Mouse (Mus musculus): Measurements from ENCODE around the gene Ankrd33b. TPM values are rescaled to one million over a fixed set of nuclear protein-coding genes. Genes with fewer than 3 reads are reported as not detected.

The Ankrd33b gene
- total RNA-seq, 2 experiments from 2014 or later: 22.6 to 23.2 TPM

DNA sequence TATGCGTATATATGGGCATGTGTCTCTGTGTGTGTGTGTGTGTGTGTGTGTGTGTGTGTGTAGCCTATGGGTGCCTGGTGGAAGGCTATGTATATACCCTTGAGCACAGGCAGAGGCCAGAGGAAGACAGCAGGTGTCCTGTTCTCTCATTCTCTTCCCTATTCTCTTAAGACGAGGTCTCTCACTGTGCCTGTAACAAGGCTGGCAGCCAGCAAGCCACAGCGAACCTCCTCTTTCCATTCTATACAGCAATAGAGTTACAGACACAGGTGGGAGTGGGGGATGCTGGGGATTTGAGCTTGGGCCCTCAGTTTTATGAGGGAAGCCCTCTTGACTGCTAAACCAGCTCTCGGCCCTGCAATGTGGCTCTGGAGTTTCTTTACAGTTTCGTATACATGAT lies 87.5 kb downstream of the Ankrd33b start:
- no peak for DNase-seq (ENCODE audit: low spot score)

DNA sequence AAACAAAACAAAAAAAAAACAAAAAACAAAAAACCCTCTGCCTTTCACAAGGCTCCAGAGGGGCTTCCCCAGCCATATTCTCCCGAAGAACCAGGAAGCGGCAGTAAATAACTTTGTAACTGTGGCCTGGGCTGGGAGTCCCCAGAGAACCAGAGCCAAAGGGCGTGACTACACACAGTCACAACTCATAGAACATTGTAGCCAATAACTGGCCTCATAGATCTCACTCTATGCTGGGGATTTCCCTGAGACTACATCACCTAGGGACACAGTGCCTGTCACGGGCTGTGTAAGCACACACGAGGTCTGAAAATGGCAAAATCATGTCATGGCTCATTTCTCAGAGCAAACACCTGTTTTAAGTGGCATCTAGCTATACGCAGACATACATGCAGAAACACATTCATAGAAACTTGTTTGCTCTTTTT lies 87.9 kb downstream of the Ankrd33b start:
- no peak for DNase-seq (ENCODE audit: low spot score)
- intact Hi-C loops (cut with DNase I): no loop called here

More for the DNA sequence above, 87.5 kb downstream of the Ankrd33b start:
- intact Hi-C loops (cut with DNase I): no loop called here

DNA sequence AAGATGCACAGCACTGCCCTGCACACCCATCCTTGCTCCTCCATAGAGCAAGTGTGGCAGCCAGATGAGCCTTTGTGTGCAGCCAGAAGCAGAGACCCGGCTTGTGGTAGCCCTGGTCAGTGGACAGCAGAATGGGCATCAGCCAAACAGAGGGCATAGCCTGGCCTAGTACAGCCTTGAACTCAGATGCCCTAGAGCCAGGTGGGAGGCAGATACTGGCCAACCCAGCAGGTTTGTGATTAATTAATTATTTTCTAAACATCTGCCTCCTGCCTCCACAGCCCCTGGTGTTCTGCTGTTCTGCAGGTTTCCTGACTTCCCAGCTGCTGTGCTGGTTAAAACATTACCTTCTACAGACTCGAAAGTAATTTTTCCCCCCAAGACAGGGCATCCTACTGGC lies 88.4 kb downstream of the Ankrd33b start:
- no peak for DNase-seq (ENCODE audit: low spot score)
- intact Hi-C loops (cut with DNase I): no loop called here

- DNase-seq (ENCODE audit: low spot score): no peak
- intact Hi-C loops (cut with DNase I): no loop called here
Measured at GRCm38 (mm10) chr15:31278090-31278489, 89.4 kb downstream of the Ankrd33b start.

DNA sequence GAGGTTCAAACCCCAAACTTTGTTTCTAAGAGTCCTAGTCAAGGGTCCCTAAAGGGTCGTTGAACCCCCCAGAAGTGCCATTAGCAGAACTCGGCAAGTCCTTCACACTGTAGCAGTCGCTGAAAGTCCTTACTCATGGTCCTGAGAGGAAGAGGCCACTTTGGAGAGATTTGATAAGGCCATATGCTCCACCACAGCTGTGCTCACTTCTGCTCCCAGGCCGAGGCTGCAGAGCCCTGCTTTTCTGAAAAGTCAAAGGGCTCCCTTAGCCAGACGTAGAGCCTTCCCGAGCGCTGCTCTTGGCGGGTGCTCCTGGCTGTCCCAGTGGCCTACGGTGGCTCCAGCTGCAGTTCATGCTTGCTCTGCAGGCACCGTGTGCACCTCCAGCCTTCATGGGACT lies 94.0 kb downstream of the Ankrd33b start:
- DNase-seq (ENCODE audit: low spot score): no peak
- intact Hi-C loops (cut with DNase I): no loop called here

GRCm38 (mm10) chr15:31272695-31273094 lies 94.8 kb downstream of the Ankrd33b start:
- DNase-seq (ENCODE audit: low spot score): no peak
- intact Hi-C loops (cut with DNase I): no loop called here

DNA sequence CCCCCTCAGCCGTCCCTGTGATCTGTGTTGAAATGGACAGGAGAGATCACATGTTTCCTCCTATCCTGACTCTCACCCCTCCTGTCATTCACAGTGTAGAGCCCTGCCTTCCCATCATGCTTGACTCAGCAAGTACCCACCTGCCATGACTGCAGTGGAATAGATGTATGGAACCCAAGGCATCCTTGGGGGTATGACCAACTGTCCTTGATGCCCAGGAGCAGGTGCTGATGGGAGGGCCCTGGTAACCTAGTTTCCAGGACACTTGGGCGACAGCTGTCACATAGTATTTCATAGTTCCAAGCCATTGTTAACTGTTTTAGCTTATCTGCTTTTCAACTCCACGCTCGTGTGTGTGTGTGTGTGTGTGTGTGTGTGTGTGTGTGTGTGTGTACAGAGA lies 98.0 kb downstream of the Ankrd33b start:
- intact Hi-C loops (cut with DNase I): loop anchor here (10.0 kb wide), 1 partner anchor 1245 kb away; no protein-coding TSS in a partner anchor
- DNase-seq (ENCODE audit: low spot score): no peak

DNA sequence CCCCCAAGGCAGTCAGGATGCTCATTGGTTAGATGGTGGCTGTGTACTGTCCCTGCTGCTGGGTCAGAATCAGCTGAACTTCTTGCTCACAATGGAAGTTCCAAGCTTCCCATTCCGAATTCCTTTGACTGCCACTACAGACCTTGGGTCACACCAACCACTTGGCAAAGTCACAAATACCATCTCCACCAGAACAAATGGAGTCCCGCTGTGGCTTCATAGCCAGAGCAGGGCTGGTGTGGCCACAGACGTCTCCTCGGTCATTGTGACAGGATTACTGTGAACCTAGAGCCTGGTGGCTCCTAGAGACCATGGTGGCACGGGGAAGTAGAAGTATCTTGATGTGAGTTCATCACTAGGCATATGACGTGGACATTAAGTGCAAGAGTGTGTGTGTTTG lies 99.4 kb downstream of the Ankrd33b start:
- no peak for DNase-seq (ENCODE audit: low spot score)
- intact Hi-C loops (cut with DNase I): loop anchor here (10.0 kb wide), 1 partner anchor 1243 kb away; no protein-coding TSS in a partner anchor

GRCm38 (mm10) chr15:31265845-31266244 lies 101.7 kb downstream of the Ankrd33b start:
- DNase-seq (ENCODE audit: low spot score): no peak
- intact Hi-C loops (cut with DNase I): loop anchor here (2.0 to 10.0 kb wide), 2 partner anchors 337 to 1241 kb away; no protein-coding TSS in a partner anchor

DNA sequence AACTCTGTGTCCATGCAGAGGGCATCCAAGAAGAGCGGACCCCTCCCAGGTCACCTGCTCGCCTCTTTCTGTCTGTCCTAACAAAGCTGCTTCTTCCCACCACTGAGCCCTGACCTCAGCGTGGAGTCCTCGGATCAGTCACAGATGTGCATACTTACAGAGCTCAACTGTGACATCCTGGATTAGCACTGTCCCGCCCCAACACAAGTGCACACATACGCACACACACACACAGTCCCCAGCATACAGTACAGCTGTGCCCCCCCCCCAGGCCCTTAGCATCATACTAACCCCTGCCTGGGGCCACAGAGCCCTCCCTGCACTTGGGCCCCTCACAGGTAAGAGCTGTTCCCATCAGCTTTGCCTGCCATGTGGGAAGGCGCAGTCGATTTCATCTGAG lies 102.1 kb downstream of the Ankrd33b start:
- intact Hi-C loops (cut with DNase I): loop anchor here (2.0 to 10.0 kb wide), 2 partner anchors 337 to 1241 kb away; no protein-coding TSS in a partner anchor
- DNase-seq (ENCODE audit: low spot score): no peak

DNA sequence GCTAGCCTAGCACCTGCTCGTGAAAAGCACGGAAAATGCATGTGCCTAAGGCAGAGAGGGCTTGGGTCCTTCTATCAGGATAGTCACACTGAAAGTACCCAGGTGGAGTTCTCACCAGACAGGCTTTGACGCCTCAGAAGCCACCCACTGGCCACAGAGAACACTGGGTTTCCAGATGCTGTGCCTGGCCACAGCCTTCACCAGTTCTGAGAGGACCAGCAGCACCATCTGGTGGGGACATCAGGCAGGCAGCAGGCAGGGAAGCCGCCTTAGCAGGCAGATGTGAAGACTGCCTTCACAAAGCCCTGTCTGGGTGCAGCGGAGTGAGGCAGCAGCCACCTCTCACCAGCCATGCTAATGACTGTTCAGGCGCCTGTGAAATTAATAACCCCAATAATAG lies 102.7 kb downstream of the Ankrd33b start:
- DNase-seq (ENCODE audit: low spot score): peak; percentile 35
- intact Hi-C loops (cut with DNase I): loop anchor here (2.0 to 10.0 kb wide), 3 partner anchors 113 to 1240 kb away; no protein-coding TSS in a partner anchor

DNA sequence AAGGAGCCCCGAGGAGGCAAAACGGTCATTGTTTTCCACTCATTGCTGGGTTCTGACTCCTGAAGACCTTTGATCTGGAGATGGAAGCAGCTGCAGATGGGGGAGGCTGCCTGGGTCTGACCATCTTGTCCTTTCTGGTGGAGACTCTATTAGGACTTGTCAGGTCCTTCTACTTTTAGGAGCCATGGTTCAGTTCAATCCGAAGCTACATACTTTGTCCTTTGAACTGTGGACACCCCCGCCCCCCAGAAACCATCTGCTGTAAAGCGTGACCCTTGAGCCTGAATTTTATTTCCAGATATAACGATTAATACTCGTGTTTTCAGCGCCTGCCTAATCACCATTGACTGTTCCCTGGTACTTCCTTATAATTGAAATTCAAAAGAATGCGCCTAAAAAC lies 105.2 kb downstream of the Ankrd33b start:
- no peak for DNase-seq (ENCODE audit: low spot score)
- intact Hi-C loops (cut with DNase I): loop anchor here (5.0 to 10.0 kb wide), 2 partner anchors 110 to 1238 kb away; no protein-coding TSS in a partner anchor

- DNase-seq (ENCODE audit: low spot score): no peak
- intact Hi-C loops (cut with DNase I): loop anchor here (5.0 to 10.0 kb wide), 2 partner anchors 109 to 1236 kb away; no protein-coding TSS in a partner anchor
Measured at GRCm38 (mm10) chr15:31261094-31261493, 106.4 kb downstream of the Ankrd33b start.

GRCm38 (mm10) chr15:31258693-31259439 lies 108.7 kb downstream of the Ankrd33b start:
- intact Hi-C loops (cut with DNase I): no loop called here
- DNase-seq (ENCODE audit: low spot score): no peak

GRCm38 (mm10) chr15:31258029-31258692 lies 109.4 kb downstream of the Ankrd33b start:
- intact Hi-C loops (cut with DNase I): no loop called here
- DNase-seq (ENCODE audit: low spot score): no peak

DNA sequence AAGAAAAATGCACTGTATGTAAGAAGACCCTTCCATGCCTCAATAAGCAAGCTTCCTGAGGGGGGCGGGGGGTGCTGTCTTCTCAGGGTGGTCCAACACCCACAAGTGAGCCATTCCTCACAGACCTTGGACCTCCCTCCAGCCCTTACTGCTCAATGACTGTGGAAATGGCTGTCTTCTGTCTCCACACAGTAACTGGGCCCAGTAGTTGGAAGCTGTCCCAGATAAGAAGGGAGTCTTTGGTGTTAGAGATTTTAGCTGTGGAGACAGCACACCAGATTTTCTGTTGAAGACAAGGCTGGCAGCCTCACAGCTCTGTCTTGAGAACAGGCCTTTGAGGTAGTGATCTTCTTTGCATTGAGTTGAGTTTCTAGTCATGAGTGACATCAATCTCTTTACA lies 110.2 kb downstream of the Ankrd33b start:
- intact Hi-C loops (cut with DNase I): no loop called here
- DNase-seq (ENCODE audit: low spot score): no peak

DNA sequence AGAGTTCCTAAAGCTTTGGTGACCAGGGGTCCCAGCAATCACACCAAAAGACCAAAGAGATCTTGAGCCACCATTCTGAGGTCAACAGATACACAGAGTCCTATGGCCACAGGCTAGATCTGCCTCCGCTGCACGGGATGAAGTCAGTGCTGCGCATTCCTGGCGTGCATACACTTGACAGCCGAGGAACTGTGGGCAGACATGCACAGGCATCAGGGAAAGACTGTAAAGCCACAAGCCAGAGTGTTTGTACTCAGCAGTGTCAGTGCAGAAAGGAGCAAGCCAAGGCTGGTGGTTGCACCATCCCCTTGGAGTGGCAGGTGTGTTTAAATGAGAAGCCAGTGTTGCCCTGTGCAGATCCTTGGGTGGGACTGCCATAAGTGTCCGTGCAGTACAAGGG lies 111.8 kb downstream of the Ankrd33b start:
- DNase-seq (ENCODE audit: low spot score): no peak
- intact Hi-C loops (cut with DNase I): no loop called here

GRCm38 (mm10) chr15:31254939-31255535 lies 112.5 kb downstream of the Ankrd33b start:
- intact Hi-C loops (cut with DNase I): no loop called here

DNA sequence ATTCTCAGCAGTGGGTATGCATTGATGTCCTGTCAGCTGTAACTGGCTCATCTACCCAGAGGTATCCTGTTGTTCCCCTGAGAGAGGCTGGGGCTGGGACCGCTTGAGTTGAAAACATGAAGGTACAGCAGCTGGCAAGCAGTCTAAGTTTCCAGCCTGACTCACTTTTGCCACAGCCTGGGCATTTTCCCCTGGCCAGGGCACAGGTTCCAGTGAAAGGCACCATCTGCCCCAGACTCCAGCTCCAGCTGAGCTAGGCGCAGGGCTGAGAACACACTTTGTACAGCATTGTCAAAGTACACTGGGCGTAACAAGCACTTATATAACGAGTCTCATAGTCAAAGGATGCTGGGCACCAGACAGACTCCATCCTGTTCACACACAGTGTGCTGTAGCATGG lies 113.6 kb downstream of the Ankrd33b start:
- no peak for DNase-seq (ENCODE audit: low spot score)
- intact Hi-C loops (cut with DNase I): no loop called here

More at GRCm38 (mm10) chr15:31254939-31255535, 112.5 kb downstream of the Ankrd33b start:
- no peak for DNase-seq (ENCODE audit: low spot score)

DNA sequence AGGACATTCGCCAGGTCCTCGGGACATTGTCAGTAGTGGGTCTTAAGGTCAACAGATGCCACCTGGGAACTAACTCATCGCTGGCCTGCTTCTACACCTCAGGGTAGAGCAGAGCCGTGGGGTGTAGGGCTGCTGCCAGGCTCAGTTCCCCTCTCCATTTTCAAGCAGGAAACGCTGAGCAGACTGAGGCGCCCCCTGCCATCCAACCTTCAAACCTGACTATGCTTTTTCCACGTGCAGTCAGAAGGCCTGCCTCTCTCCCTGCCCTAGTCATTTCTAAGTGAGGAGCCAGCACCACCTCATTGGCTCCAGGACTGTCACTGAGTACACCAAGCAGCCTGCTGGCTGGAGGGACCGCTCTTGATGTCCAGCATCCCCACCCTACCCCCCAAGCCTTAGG lies 114.1 kb downstream of the Ankrd33b start:
- intact Hi-C loops (cut with DNase I): no loop called here

More for the DNA sequence above, 114.1 kb downstream of the Ankrd33b start:
- no peak for DNase-seq (ENCODE audit: low spot score)

Measured in heart, postnatal 25 days (tissue).